Mouse (Mus musculus) testis, adult 2 months (tissue): ENCODE measurements around the gene Khdc4. TPM values are rescaled to one million over a fixed set of nuclear protein-coding genes. Genes with fewer than 3 reads are reported as not detected.

Source experiments
- H3K27ac ChIP-seq: fragments of 200-500 bp; 2 replicates; pipeline ENCODE4 v1.5.1; 2012; ENCODE audit warnings: low read depth, low read length; ENCODE audit not compliant: control insufficient read depth, insufficient read depth
- H3K27me3 ChIP-seq: fragments of 200-500 bp; 2 replicates; pipeline ENCODE4 v1.6.1; 2012; ENCODE audit warnings: mild to moderate bottlenecking, low read length, moderate library complexity; ENCODE audit not compliant: control insufficient read depth, insufficient read depth
- H3K36me3 ChIP-seq: fragments of 200-500 bp; 2 replicates; pipeline ENCODE4 v1.6.1; 2012; ENCODE audit warnings: mild to moderate bottlenecking, low read length; ENCODE audit not compliant: control insufficient read depth, insufficient read depth
- H3K4me1 ChIP-seq: fragments of 200-500 bp; 2 replicates; pipeline ENCODE4 v1.6.1; 2012; ENCODE audit warnings: low read length; ENCODE audit not compliant: control insufficient read depth, insufficient read depth
- H3K4me3 ChIP-seq: fragments of 200-500 bp; 2 replicates; pipeline ENCODE4 v1.5.1; 2012; ENCODE audit warnings: low read depth, mild to moderate bottlenecking, low read length, moderate library complexity, mixed read lengths; ENCODE audit not compliant: control insufficient read depth
- CTCF ChIP-seq: fragments of 200-500 bp; IDR thresholded peaks from 2 replicates; pipeline ENCODE4 v1.5.1; 2012; ENCODE audit warnings: low read depth, mild to moderate bottlenecking, inconsistent platforms, low read length, moderate library complexity; ENCODE audit not compliant: control insufficient read depth, insufficient read depth, insufficient replicate concordance
- POLR2A ChIP-seq: fragments of 200-500 bp; IDR thresholded peaks from 2 replicates; pipeline ENCODE4 v1.6.1; 2012; ENCODE audit warnings: low read depth, mild to moderate bottlenecking, inconsistent platforms, low read length, moderate library complexity; ENCODE audit not compliant: control insufficient read depth
- polyA plus RNA-seq: library from polyadenylated mRNA; depleted of rRNA; stranded (reverse); fragments of >200 nt; gene quantifications from 2 replicates; pipeline ENCODE4 v1.2.3, GENCODE M21; 2012; rRNA removed

Khdc4 gene
- polyA plus RNA-seq, result 23.5 and 28.7 TPM in 2 replicates

DNA sequence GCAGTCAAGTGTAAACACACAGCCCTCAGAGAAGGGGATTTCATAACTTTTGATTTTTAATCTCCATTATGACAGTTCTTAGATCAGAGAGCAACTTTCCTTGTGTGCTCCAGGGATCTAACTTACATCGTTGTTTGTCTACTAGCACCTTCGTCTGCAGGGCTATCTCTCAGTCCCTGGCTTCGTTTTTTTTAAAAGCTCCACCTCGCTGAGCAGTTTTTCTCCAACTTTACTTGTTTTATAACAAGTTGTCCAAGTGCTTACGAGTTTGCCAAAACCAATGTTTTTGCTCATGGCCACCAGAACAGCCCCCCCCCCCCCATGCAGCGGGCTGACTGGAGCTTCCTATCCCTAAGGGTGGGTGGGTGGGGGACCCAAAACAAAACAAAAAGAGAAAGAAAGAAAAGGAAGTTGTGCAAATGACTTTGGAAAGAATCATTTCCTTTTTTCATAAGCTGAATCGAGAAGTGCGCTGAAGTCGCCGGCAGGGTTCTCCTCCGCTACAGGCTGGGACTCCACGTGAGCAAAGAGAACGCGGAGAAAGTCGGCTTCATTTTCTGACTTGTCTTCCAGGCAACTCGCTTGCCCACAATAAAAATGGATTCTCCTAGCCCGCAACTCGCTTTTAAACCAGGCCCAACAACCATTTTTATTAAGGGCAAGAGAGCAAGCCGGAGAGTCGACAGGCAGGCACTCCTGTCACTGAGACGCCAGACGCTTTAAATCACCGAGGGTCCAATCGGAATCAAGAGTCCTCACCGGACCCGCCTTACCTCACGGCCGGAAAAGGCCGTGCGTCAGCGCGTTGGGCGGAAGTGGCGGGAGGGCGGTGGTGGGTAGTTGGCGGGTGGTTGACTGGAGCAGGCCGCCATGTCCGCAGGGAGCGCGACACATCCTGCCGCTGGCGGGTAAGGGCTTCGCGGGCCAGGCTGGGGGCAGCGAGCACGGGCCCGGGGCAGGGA lies at the start of gene Khdc4:
Khdc4 (plus strand) TSS at position 824 of the 962 bp plus-strand sequence.
- peaks cover 6% of the 10 kb centered on the region for H3K4me1 ChIP-seq

DNA sequence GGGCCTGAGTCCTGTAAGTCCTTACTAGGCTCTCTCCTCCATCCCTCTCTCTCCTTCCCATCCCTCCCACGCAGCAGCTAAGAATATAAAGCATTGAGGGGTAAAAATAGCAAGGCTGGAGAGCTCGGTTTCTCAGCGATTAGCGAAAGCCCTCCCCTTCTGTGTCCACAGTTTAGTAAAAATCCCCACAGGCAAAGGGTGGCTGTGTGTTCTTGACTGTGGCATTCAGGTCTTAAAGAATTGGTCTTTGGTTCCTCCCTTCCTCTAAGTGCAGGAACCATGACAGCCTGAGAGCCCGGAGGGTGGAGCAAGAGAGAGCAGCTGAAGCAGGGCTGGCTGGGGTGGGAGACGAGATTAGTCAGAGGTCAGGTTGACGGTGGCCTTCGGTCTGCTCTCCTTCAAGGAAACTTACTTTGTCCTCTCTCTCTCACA lies 49.0 kb upstream of the Khdc4 start:
- H3K27me3 ChIP-seq, result no peaks in the 10 kb centered on the region
- H3K27ac ChIP-seq, result no peak overlapping the region
- TF ChIP-seq POLR2A (no peak), CTCF (no peak)
- no peak overlapping the region for H3K4me3 ChIP-seq
- H3K4me1 ChIP-seq, result no peaks in the 10 kb centered on the region
- H3K36me3 ChIP-seq, result no peaks in the 10 kb centered on the region

More for the DNA sequence above, at the start of gene Khdc4:
- Histone ChIP-seq H3K27ac (peak within 1 kb of the TSS; percentile 95), H3K36me3 (peaks cover 3% of the 10 kb centered on the region; the same call in 1 of the 2 replicates), H3K27me3 (no peaks in the 10 kb centered on the region), H3K4me3 (peak within 1 kb of the TSS; percentile 97)
- no peak for TF ChIP-seq CTCF
- peak; percentile 98 for TF ChIP-seq POLR2A

DNA sequence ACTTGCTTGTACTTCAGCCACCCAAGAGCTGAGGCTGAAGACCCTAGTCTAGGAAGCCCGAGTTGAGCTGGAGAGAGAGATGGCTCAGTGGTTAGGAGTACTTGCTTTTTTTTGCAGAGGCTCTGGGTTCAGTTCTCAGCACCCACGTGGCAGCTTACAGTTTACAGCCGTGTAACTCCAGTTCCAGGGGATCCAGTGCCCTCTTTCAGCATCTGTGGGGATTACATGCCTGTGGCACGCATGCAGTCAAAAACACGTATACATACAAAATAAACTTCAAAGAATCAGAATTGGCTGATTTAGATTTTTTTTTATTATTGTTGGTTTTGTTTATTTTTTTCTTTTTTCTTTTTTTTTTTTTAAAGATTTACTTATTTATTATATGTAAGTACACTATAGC lies 48.5 kb upstream of the Khdc4 start:
- Histone ChIP-seq H3K36me3 (no peaks in the 10 kb centered on the region), H3K27ac (no peak overlapping the region), H3K4me1 (no peaks in the 10 kb centered on the region), H3K4me3 (no peak overlapping the region), H3K27me3 (no peaks in the 10 kb centered on the region)
- TF ChIP-seq POLR2A (no peak), CTCF (no peak)

DNA sequence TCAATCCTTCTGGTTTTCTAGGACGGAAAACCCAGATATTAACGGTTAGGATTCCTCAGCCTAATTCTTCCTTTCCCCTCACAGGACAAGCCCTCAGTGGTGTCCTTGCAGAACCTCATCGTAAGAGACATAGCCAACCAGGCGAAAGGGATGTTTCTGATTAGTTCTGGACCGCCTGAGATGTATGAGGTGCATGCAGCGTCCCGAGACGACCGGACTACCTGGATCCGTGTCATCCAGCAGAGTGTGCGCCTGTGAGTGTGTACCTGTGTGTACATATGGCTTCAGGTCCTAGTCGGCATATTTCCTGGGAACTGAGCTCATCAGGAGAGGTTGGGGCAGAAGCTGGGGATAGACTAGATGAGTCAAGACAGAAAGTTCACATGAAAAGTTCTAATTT lies 46.4 kb upstream of the Khdc4 start:
- H3K27ac ChIP-seq, result no peak overlapping the region
- peaks cover 4% of the 10 kb centered on the region; the same call in 1 of the 2 replicates for H3K4me1 ChIP-seq
- H3K27me3 ChIP-seq, result no peaks in the 10 kb centered on the region
- H3K36me3 ChIP-seq, result no peaks in the 10 kb centered on the region
- no peak overlapping the region for H3K4me3 ChIP-seq
- TF ChIP-seq POLR2A (no peak), CTCF (no peak)

DNA sequence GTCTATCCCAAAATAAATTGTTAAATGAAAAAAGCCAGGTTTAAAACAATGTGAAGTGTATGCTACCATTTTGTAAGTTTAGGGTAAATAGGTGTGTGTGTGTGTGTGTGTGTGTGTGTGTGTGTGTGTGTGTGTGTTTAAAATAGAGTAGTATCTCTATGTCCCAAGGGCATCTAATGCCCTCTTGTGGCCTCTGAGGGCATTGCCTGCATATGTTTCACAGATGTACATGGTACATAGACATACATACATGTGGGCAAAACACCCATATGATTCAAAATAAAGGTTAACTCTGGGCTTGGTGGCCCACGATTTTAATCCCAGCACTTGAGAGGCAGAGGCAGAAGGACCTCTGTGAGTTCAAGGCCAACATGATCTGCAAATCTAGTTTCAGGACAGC lies 44.9 kb upstream of the Khdc4 start:
- H3K4me3 ChIP-seq, result no peak overlapping the region
- TF ChIP-seq POLR2A, result no peak
- no peak for TF ChIP-seq CTCF
- H3K27me3 ChIP-seq, result no peaks in the 10 kb centered on the region
- peaks cover 4% of the 10 kb centered on the region; the same call in 1 of the 2 replicates for H3K4me1 ChIP-seq
- no peaks in the 10 kb centered on the region for H3K36me3 ChIP-seq
- H3K27ac ChIP-seq, result no peak overlapping the region

DNA sequence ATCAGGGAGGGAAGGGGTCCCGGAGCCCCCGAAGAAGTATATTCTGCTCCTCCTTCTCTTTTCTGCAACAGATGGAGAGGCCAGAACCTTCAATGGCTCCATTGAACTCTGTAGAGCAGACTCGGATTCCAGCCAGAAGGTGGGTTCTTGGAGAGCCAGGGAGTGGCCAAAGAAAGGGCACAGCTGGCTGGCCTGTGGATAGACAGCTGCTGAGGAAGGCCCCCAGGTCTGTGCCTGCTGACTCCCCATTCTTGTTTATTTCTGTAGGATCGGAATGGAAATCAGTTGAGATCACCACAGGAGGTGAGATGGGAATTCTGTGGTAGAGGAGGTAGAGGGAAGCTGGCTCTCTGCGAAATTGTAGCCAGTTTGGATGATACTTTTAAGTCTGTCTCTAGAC lies 42.5 kb upstream of the Khdc4 start:
- Histone ChIP-seq H3K27ac (no peak overlapping the region), H3K27me3 (no peaks in the 10 kb centered on the region), H3K4me1 (peaks cover 4% of the 10 kb centered on the region; the same call in 1 of the 2 replicates), H3K36me3 (no peaks in the 10 kb centered on the region), H3K4me3 (no peak overlapping the region)
- TF ChIP-seq POLR2A, result no peak
- no peak for TF ChIP-seq CTCF

DNA sequence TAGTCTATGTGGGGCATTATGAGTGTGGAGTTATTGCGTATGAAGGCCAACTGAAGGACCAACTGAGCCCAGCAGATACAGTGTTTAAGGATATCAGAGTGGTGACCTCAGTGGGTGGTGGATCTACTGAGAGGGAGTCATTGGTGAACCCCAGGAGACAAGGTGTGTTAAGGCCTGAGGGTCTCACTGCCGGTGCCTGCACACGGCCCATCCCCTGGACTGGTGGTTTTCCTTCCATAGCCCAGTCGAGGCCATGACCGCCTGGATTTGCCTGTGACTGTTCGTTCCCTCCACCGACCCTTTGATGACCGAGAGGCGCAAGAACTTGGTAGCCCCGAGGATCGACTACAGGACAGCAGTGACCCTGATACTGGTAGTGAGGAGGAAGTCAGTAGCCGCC lies 39.7 kb upstream of the Khdc4 start:
- H3K4me3 ChIP-seq, result no peak overlapping the region
- H3K36me3 ChIP-seq, result no peaks in the 10 kb centered on the region
- TF ChIP-seq CTCF (no peak), POLR2A (no peak)
- no peak overlapping the region for H3K27ac ChIP-seq
- H3K27me3 ChIP-seq, result no peaks in the 10 kb centered on the region
- H3K4me1 ChIP-seq, result peaks cover 4% of the 10 kb centered on the region; the same call in 1 of the 2 replicates
